Mouse (Mus musculus) CD4-positive, CD25-positive, alpha-beta regulatory T cell, adult 2 months (primary cell): ENCODE results near the gene Ggt1.

Experiments used
- DNase-seq: peaks from one replicate; pipeline ENCODE4 v3.0.0-alpha.2; 2012; ENCODE audit warnings: low read depth, low spot score

Ggt1 gene

GRCm38 (mm10) chr10:75573181-75573580, 11.8 kb downstream of the Ggt1 start:
- no peak for DNase-seq

- DNase-seq = no peak
Observed at GRCm38 (mm10) chr10:75573965-75574364, 12.6 kb downstream of the Ggt1 start.

- no peak for DNase-seq
Observed at GRCm38 (mm10) chr10:75579129-75579528, 17.7 kb downstream of the Ggt1 start.

GRCm38 (mm10) chr10:75585876-75586552, 24.6 kb downstream of the Ggt1 start:
- DNase-seq = peak; percentile 92

- DNase-seq = no peak
Observed at GRCm38 (mm10) chr10:75586553-75586879, 25.1 kb downstream of the Ggt1 start.

GRCm38 (mm10) chr10:75587781-75588180, 26.4 kb downstream of the Ggt1 start:
- no peak for DNase-seq

GRCm38 (mm10) chr10:75588336-75588735, 26.9 kb downstream of the Ggt1 start:
- DNase-seq = no peak

GRCm38 (mm10) chr10:75589129-75589528, 27.7 kb downstream of the Ggt1 start, which contains the start of gene Ggt5:
Gene Ggt5, plus strand, starts transcription at chr10:75589340.
- peak; percentile 15 for DNase-seq

- DNase-seq = peak; percentile 35
Observed at GRCm38 (mm10) chr10:75589651-75590050, 28.2 kb downstream of the Ggt1 start.

GRCm38 (mm10) chr10:75591211-75591894, 29.9 kb downstream of the Ggt1 start:
- peak; percentile 91 for DNase-seq

GRCm38 (mm10) chr10:75592585-75592984, 31.2 kb downstream of the Ggt1 start:
- no peak for DNase-seq

- no peak for DNase-seq
Observed at GRCm38 (mm10) chr10:75595981-75596380, 34.6 kb downstream of the Ggt1 start.

- no peak for DNase-seq
Observed at GRCm38 (mm10) chr10:75600189-75600730, 38.9 kb downstream of the Ggt1 start.

- DNase-seq = peak; percentile 50
Observed at GRCm38 (mm10) chr10:75605162-75605846, 43.9 kb downstream of the Ggt1 start.

- DNase-seq = no peak
Observed at GRCm38 (mm10) chr10:75607253-75607652, 45.8 kb downstream of the Ggt1 start.

GRCm38 (mm10) chr10:75608975-75609374, 47.6 kb downstream of the Ggt1 start:
- DNase-seq = no peak

- DNase-seq = no peak
Observed at GRCm38 (mm10) chr10:75610486-75610885, 49.1 kb downstream of the Ggt1 start.

- no peak for DNase-seq
Observed at GRCm38 (mm10) chr10:75616044-75616443, 54.6 kb downstream of the Ggt1 start.

GRCm38 (mm10) chr10:75620818-75621217, 59.4 kb downstream of the Ggt1 start:
- no peak for DNase-seq

GRCm38 (mm10) chr10:75625920-75626319, 64.5 kb downstream of the Ggt1 start:
- DNase-seq = no peak

- no peak for DNase-seq
Observed at GRCm38 (mm10) chr10:75626991-75627390, 65.6 kb downstream of the Ggt1 start.

- no peak for DNase-seq
Observed at GRCm38 (mm10) chr10:75627490-75627889, 66.1 kb downstream of the Ggt1 start.
